Mouse (Mus musculus) kidney, postnatal 10 days (tissue): ENCODE data around the gene Nt5c2.
A peak's percentile ranks its signal among the peaks of the same experiment; 100 is the strongest.

Experiments used
- DNase-seq: peaks from one replicate; pipeline ENCODE4 v3.0.0; 2021; ENCODE audit warnings: mixed read lengths

Nt5c2 gene

DNA sequence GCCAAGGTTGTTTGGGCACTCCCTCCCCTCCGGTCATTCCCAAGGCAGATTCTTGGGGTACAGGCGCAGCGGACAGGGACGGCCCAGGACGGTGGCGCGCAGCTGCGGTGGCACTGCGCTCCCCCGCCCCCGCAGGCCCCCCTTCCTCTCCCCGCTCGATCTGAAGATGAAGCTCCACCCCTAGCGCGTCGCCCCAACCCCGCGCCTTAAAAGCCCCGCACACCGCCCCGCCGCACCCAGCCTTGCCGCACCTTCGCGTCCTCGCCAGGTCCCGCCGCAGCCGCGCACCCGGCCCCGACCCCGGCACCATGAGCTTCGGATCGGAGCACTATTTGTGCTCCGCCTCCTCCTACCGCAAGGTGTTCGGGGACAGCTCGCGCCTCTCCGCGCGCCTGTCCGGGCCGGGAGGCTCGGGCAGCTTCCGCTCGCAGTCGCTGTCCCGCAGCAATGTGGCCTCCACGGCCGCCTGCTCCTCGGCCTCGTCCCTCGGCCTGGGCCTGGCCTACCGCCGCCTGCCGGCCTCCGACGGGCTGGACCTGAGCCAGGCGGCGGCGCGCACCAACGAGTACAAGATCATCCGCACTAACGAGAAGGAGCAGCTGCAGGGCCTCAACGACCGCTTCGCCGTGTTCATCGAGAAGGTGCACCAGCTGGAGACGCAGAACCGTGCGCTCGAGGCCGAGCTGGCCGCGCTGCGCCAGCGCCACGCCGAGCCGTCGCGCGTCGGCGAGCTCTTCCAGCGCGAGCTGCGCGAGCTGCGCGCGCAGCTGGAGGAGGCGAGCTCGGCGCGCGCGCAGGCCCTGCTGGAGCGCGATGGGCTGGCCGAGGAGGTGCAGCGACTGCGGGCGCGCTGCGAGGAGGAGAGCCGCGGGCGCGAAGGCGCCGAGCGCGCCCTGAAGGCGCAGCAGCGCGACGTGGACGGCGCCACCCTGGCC, at the start of gene Nt5c2, which contains the start of gene Ina:
Gene Nt5c2 (minus strand): TSS at position 707 of the 935 bp plus-strand sequence.
Gene Ina (plus strand): TSS at position 252 of the 935 bp plus-strand sequence.
- peak; percentile 68 for DNase-seq

DNA sequence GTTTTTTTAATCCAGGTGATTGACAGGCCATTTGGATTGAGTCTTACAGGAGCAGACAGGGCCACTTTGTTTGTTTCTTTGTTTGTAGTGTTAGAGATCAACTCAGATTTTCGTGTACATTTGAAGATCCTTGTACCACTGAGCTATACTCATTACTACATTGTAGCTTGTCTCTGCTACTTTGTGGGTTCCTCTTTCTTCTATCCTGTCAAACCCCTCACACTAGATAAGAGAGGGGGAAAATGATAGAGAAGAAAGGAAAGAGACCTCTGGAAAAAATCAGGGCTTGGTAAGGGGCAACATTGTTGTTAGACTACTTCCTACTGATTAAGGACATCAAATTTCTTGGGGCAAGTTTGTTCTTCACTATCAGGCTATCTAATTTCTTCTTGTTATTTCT, 42.7 kb upstream of the Nt5c2 start:
- DNase-seq: no peak

DNA sequence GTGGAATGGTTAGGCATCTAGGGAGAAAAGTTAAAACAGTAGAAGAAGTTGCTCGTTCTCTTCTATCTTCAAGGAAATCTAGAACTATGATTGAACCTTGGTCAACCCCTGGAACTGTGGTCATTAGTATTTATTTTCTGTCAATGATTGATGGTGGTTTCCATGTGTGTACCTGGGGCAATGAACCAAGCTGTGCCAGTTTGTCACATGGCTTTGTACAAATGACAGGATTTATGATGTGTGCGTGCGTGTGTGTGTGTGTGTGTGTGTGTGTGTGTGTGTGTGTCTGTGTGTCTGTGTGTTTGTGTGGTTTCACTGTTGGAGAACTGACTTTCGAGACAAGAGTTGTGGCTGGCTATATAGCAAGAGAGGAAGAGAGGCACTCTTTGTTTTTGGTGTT, 38.5 kb upstream of the Nt5c2 start:
- DNase-seq: peak; percentile 47

DNA sequence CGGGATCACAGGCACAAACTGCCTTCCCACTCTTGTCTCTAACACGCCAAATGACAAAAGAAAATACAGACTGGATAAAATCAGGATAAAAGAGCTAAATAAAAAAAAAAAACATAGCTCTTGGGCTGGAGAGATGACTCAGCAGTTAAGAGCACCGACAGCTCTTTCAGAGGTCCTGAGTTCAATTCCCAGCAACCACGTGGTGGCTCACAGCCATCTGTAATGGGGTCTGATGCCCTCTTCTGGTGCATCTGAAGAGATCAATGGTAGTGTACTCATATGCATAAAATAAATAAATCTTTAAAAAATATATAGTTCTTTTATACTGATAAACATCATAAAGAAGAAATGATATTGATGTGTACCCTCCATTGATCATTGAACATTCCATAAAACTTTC, 38.0 kb upstream of the Nt5c2 start:
- DNase-seq: no peak

DNA sequence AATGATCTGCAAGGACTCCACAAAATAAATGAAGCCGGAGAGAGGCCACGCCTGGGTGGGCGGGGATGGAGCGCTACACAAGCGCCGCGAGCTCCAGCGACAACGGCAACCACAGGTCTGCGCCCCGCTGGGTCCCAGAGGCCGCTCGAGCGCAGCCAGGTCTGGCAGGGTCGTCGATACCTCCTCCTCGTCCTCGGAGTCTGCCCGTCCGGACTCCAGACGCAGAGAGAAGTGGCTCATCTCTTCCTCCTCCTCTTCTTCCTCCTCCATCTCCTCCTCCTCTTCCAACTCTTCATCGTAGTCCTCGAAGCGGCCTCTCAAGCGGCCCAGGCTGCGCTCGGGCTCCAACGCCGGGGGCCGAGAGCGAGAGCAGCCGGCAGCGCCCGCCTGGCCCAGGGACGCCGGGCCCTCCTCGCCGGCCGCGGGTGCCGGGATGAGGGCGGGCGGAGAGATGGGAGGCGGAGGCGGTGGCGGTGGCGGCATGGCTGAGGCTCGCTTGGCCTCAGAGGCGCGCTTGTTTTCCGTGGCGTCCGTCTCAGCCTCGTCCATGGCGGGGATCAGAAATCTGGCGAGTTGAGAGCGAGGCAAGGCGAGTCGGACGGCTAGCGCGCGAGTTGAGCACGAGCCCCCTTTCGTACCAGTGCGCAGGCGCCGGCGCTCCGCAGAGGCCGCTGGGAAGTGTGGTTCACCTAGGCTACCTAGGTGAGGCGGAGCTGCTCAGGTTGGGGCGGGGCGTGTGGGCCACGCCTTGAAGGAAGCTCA, 35.5 kb upstream of the Nt5c2 start, which contains the start of gene Pcgf6:
Gene Pcgf6 (minus strand): TSS at position 636 of the 762 bp plus-strand sequence.
- DNase-seq: peak; percentile 88

DNA sequence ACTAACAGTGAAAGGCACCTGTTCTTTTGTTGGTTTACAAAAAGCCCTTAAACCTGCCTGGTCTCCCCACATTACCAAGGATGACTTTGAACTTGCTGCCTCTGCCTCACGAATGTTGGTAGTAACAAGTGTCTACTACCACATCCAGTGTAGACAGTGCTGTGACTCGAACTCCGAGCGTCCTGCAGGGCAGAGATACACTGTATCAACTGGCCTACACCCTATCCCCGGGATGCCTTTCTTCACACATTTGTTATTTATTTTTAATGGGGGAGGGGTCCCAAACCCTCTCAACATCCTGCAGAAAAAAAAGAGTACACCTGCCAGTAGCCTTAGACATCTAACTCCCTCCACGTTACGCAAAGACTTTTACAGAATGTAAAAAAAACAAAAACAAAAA, 34.9 kb upstream of the Nt5c2 start:
- DNase-seq: no peak

DNA sequence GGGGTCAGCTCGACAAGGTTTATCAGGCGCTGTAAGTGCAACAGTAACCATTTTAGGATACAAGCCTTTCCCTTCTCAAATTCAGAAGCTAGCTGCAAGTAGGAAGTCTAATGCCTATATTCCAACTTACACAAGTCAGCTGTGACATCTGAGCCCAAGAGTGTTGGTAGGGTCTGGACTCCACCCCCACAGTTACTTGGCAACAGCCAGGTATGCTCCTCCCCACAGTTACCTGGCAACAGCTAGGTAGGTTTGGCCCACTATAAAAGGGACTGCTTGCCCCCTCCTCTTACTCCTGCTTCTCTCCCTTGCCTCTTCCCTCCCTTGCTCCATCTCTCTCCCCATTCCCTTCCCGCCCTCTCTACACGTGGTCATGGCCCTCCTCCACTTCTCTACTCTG, 34.1 kb upstream of the Nt5c2 start:
- DNase-seq: no peak

DNA sequence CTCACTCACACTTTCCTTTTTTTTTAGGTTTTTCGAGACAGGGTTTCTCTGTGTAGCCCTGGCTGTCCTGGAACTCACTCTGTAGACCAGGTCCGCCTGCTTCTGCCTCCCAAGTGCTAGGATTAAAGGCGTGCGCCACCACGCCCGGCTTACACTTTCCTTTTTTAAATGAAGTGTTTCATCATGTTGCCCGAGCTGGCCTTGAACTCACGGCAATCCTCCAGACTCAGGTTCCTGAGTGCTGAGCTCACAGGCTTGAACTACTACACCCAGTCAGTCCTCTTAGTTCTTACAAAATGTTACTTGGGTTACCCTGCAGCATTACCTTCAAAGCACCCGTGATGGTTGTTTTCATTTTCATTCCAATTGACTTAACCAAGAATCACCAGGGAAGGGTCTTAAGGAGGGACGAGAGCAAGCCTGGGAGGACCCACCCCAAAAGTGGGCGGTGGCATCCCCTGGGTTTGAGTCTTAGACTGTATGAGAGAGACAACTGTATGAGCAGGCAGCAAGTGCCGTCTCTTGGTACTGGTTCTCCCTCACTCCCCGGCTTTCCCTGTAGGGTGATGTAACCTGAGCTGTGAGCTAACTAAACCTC, 32.4 kb upstream of the Nt5c2 start:
- no peak for DNase-seq

DNA sequence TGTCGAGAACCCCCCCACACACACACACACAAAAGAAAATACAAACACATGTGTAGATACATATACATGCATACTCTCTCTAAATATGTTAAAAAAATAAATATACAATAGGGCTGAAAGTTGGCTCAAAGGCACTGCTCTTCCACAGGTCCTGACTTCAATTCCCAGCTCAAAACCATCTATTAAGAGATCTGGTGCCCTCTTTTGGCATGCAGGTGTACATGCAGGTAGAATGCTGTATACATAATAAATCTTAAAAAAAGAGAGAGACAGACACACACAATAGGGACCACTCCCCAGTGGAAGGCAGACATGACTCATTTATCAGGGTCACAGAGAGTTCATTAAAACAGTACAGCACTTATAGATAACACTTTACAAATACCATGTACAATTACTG, 31.4 kb upstream of the Nt5c2 start:
- no peak for DNase-seq

DNA sequence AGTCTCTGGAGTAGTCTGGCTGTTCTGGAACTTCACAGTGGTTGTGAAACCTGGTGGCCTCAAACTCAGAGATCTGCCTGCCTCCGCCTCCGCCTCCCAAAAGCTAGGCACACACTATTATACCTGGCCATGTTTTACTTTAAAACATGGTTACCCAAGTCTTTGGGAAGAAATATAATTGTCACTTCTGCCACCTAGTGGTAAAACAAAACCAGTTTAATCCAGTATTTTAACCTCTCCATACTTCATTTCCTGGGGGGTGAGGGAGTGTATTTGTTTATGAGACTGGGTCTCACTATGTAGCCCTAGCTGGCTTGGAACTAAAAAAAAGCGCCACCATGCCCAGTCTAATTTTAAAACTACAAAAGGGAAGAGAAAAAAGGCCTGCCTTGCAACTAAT, 28.7 kb upstream of the Nt5c2 start:
- no peak for DNase-seq

DNA sequence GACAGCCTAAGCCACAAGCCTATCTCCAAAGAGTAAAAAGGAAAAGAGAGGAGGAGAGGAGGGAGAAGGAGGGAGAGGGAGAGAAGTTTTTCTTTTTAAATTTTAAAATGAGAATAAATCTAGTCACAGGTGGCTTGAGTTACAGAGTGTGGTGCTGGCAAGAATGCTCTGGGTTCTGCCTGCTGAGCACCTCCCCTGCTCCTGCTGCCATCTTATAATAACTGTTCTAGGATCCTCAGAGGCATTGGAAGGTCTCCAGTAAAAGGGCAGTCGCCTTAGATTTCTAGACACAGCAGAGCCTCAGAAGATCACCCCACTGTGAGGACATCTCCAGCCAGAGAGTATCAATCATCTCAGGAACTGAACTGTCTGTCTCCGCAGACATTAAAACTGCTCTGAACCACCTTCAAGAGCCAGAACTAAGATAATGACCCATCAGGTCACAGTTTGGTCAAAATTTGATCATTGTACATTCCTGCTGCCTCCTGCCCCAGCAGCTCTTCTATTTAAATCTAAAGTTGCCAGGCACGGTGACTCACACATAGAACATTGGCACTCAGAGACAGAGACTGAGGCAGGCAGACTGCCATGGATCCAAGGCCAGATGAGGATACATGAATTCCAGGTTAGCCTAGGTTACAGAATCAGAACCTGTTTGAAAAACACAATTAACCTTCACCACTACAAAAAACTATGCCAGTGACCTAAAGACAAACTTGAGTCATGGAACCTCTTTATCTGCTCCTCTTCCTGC, 25.9 kb upstream of the Nt5c2 start:
- no peak for DNase-seq

DNA sequence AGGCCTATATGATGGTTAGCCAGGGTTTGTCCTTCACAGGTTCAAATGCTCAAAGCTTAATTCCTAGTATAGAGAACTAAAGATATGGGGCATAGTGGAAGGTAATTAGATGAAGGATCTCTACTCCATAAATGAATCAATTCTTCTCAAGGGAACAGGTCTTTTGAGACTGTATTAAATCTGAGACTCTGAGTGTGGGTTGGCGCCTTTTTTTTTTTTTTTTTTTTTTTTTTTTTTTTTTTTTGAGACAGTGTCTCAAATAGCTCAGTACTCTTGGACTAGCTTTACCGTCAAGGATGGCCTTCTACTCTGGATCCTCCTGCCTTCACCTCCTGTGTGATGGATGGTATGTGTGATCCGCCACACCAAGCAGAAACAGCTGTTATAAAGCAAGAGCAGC, 21.6 kb upstream of the Nt5c2 start:
- DNase-seq: no peak

DNA sequence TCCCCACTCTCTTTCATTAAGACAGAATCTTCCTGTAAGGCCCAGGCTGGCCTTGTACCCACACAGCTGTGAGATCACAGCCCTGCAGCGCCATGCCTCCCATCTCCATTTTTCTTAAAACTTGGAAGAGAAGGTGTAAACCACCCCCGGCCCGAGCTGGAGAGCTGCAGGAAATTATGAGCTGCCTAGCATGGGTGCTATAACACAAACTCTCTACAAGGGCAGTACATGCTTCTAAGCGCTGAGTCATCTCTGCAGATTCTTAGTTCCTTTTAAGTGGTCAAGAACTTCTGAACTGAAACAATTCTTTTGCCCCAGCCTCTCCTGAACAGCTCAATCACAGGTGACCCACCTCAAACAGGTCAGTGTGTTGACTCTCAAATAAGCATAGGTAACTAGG, 20.0 kb upstream of the Nt5c2 start:
- DNase-seq: no peak

DNA sequence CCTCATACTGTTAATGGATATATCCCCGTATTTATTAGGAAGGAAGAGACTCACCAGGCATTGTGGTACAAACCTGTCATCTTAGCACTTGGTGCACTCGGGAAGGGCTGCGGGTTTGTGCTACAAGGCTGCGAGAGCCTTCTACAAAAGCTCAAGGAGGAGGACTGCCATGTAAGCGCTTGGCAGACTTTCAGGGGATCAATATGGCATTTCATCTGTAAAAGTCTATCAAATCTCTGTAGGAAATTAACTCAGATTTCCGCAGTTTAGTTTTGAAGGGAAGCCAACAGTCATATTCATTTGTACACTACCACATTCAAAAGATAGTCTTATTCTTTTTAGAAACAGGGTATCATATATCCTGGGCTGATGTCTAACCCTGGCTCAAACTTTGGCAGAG, 16.8 kb upstream of the Nt5c2 start:
- DNase-seq: no peak

DNA sequence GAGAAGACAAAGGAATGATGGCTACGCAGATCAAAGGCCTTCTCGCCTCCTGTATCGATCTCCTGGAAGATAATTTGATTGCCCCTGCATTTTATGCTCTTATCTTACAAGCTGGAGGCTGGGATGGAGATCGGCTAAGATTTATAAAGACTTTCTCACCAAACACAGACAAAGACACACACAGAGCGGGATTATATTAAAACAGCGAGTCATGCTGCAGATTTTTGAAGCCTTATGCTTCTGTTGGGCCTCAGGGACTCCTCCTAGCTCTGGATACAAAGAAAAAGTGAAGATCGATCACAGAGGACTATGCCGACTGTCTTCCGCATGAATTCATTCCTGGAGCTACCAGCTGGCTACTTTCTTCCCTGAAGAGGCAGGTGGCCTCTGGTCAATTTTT, 14.8 kb upstream of the Nt5c2 start:
- no peak for DNase-seq

DNA sequence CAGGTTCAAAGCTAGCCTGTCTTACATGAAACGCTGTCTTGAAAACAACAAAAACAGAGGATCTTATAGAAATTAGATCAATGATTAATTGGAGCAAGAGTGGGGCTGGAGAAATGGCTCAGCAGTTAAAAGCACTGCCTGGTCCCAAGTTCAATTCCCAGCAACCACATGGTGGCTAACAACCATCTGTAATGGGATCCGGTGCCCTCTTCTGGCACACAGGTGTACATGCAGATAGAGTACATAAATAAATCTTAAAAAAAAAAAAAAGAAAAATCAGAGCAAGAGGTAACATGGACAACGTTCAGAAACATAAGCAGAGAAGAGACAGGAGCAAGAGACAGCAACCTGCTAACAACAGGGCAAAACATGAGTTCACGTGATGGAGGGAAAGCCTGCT, 11.6 kb upstream of the Nt5c2 start:
- DNase-seq: no peak

DNA sequence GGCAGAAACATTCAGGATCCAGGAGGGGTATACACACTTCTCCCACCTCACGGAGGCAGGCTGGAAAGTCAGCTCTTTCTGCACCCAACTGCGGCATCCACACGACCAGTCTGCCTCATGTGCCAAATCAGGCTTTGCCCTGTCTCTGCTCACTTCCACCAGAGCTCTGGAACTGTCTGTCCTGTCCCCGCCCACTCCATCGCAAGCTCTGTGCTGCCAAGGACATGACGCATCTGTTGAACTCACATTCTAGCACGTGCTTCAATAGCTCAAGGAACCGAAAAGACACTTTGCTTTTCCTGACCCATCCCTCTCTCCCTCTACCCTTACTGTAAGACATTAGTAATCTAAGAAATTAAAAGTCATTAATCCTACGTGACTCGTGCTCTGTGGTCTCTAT, 10.0 kb upstream of the Nt5c2 start:
- DNase-seq: no peak

DNA sequence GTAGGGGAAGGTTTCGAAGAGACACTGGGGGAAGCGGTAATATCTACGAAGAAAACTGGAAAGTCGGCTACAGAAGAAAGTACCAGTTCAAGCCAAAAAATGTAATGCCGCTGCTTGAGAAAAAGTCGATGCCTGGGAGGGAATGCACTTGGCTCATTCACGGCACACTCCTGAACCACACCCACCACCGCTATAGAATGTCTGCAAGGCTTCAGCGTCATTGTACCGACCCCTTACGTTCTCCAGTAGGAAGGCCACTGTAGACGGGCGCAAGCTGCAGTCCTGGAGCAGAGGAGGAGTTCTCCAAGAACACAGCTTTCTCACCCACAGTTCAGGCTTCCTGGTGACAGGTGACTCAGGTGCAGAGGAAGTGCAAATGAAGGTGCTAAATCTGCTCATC, 8.6 kb upstream of the Nt5c2 start:
- no peak for DNase-seq

DNA sequence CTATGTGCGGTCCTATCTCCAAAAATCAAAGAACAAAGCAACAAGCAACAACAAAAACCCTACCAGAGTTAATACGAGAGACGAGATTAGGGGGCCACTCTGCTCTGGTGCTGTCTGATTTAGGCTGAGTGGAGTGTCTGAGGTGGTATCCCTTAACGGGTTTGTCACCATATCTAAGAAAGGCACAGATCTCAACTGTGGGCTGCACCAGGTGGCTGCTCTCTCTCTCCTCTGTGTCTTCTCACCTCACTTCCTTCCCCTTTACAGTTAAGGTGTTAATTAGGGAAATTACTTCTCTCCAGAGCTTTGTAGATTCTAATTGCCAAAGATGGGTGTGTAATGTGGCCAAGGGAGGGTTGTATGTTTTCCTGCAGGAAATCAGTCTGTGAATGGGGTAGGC, 7.8 kb upstream of the Nt5c2 start:
- no peak for DNase-seq

DNA sequence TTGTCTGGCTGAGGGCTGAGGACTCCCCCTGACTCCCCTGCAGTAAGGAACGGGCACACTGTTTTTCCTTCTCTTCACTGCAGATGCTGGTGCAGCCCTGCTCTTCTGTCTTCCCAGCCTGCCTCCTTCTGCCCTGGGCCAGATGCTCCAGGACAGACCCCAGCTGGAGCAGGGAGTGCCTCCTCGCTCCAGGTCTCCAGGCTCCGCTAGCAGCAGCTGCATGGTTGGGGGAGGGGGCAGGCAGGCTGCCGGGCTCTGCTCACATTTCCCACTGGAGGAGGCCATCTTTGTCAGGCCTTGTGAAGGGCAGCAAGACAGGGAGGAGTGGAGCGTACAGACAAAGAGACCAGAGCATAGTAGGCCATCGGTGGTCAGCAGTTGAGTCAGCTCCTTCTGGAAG, 4.4 kb upstream of the Nt5c2 start:
- DNase-seq: no peak

DNA sequence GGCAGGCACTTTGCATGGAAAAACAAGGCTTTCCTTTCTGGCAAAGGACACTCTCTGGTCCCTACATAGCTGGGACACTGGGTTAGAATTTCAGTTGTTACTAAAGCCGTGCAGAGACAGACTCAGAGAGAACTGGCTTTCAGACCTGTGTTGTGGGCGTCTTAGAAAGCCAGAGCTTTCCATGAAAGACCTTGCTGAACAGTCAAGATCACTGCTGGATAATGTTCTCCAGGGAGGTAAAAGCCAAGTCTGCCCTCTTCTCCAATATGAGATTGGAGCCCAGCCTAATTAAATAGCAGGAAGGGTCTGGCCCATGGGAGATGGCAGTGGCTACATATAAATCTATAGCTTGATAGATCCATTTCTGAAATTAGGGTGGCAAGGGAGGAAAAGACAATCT, 3.4 kb upstream of the Nt5c2 start:
- no peak for DNase-seq

DNA sequence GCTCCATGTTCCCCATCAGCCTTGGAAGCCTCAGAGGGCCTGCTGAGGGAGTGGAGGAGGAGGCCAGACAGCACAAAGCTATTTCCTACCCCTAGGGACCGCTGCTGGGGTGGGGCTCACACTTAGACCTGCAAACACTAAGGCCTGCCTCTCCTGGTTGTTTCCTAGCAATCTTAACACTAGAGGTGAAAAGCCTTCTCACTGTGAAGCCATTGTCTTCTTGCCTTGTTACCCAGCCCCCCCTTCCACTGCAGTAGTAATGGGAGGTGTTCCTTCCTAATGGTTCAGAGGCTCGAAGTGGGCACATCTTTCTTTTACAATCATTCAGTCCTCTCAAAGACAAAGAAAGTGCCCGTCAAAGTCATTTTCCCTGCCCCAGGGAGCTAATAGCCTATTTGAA, 2.9 kb upstream of the Nt5c2 start:
- DNase-seq: no peak

DNA sequence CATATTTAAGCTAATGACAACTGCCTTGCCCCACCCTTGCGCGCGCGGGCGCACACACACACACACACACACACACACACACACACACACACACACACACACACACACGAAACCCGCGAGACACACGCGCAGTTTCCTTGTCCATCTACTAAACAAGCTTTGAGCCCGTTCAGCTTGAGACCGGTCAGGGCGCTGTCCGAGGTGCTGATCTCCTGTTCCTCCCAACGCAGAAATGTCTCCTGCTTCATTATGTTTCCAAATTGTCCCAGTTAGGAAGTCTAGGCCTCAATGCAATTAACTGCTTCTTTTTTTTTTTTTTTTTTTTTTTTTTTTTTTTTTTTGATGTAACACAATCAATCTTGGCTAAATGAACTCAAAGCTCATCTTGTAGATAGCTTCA, 1.5 kb upstream of the Nt5c2 start:
- peak; percentile 94 for DNase-seq
